Mouse (Mus musculus) layer of hippocampus, adult 8-10 months (tissue): ENCODE results near the gene Cldn20. TPM values are rescaled to one million over a fixed set of nuclear protein-coding genes. Genes with fewer than 3 reads are reported as not detected.

Experiments used
- DNase-seq, 2 experiments: peaks; one replicate each; pipeline ENCODE4 v3.0.0; 2022; ENCODE audit warnings: low spot score in 2 of 2
- total RNA-seq, 4 experiments: library from RNA; stranded (reverse); gene quantifications; 2 replicates each; pipeline ENCODE4 v1.2.4; 2022

The Cldn20 gene
- not detected for total RNA-seq

GRCm38 (mm10) chr17:3532254-3532653, at the start of gene Cldn20:
Gene Cldn20, plus strand, starts transcription at chr17:3532554.
- DNase-seq, result no peak

- peak in 1 of 2 experiments; percentile 18 for DNase-seq
Observed at GRCm38 (mm10) chr17:3483091-3483490, 49.3 kb upstream of the Cldn20 start.

GRCm38 (mm10) chr17:3485851-3486250, 46.5 kb upstream of the Cldn20 start:
- no peak for DNase-seq

- no peak for DNase-seq
Observed at GRCm38 (mm10) chr17:3487211-3487610, 45.1 kb upstream of the Cldn20 start.

- DNase-seq, result no peak
Observed at GRCm38 (mm10) chr17:3487721-3488601, 44.4 kb upstream of the Cldn20 start.

GRCm38 (mm10) chr17:3490216-3490895, 42.0 kb upstream of the Cldn20 start:
- no peak for DNase-seq

- DNase-seq, result no peak
Observed at GRCm38 (mm10) chr17:3491065-3491464, 41.3 kb upstream of the Cldn20 start.

- no peak for DNase-seq
Observed at GRCm38 (mm10) chr17:3491667-3492066, 40.7 kb upstream of the Cldn20 start.

- DNase-seq, result peak in 1 of 2 experiments; percentile 33
Observed at GRCm38 (mm10) chr17:3495576-3495975, 36.8 kb upstream of the Cldn20 start.

- DNase-seq, result no peak
Observed at GRCm38 (mm10) chr17:3496080-3496479, 36.3 kb upstream of the Cldn20 start.

- no peak for DNase-seq
Observed at GRCm38 (mm10) chr17:3498086-3498485, 34.3 kb upstream of the Cldn20 start.

GRCm38 (mm10) chr17:3498580-3498979, 33.8 kb upstream of the Cldn20 start:
- DNase-seq, result no peak

- no peak for DNase-seq
Observed at GRCm38 (mm10) chr17:3499468-3499867, 32.9 kb upstream of the Cldn20 start.

- DNase-seq, result no peak
Observed at GRCm38 (mm10) chr17:3500076-3500475, 32.3 kb upstream of the Cldn20 start.

- no peak for DNase-seq
Observed at GRCm38 (mm10) chr17:3500936-3501335, 31.4 kb upstream of the Cldn20 start.

- DNase-seq, result no peak
Observed at GRCm38 (mm10) chr17:3505711-3506110, 26.6 kb upstream of the Cldn20 start.

- no peak for DNase-seq
Observed at GRCm38 (mm10) chr17:3506508-3506907, 25.8 kb upstream of the Cldn20 start.

- DNase-seq, result peak; percentile 37 to 62
Observed at GRCm38 (mm10) chr17:3509841-3510240, 22.5 kb upstream of the Cldn20 start.

- no peak for DNase-seq
Observed at GRCm38 (mm10) chr17:3514316-3514715, 18.0 kb upstream of the Cldn20 start.

- DNase-seq, result no peak
Observed at GRCm38 (mm10) chr17:3515851-3516250, 16.5 kb upstream of the Cldn20 start.

- DNase-seq, result no peak
Observed at GRCm38 (mm10) chr17:3516406-3516805, 15.9 kb upstream of the Cldn20 start.

GRCm38 (mm10) chr17:3520344-3520743, 12.0 kb upstream of the Cldn20 start:
- no peak for DNase-seq
